In the genomic region with DNA sequence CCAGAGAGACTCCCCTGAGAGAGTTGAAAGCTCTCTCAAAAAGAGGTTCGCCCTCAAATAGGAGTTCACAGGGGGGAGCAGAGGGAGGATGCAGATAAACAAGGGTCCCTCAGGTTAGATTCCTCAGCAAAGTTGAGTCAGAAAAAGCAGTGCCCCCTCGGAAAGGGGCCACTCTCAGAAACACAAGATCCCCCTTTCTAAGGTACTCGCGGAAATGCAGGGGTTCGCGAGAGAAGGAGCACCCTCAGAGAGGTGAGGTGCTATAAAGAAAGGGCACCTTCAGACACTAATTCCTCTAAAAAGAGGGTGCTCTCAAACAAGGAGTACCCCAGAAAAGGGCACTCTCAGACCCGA, we compare ENCODE assay signal across 9 mouse cellular contexts. TPM values are rescaled to one million over a fixed set of nuclear protein-coding genes. Genes with fewer than 3 reads are reported as not detected.
DNase-seq lines count a peak whose midpoint lies in the region; ATAC-seq lines count a peak whose summit lies in the region.
"Had no signal": no experiment of that assay in that cellular context is flagged by ENCODE, and none has a peak within 500 bp of the region (broad histone marks: within the 10 kb centered on the region; RNA-seq: fewer than 3 reads in every experiment).

No protein-coding gene starts in this region.

- H3K27me3 ChIP-seq in kidney, embryonic 14.5 days (ENCODE audit: control insufficient read depth, insufficient read depth, low read length): no peaks in the 10 kb centered on the region
- H3K27me3 ChIP-seq in hindbrain, embryonic 10.5 days (ENCODE audit: insufficient read depth, poor library complexity, severe bottlenecking): no peaks in the 10 kb centered on the region
- no peaks in the 10 kb centered on the region for H3K27me3 ChIP-seq in midbrain, embryonic 11.5 days (ENCODE audit: control insufficient read depth, insufficient read depth, low read length)

- peaks cover 4% of the 10 kb centered on the region; the same call in 1 of the 2 replicates for H3K4me1 ChIP-seq in kidney, embryonic 14.5 days (ENCODE audit: control insufficient read depth, insufficient read depth, low read length)
- H3K4me1 ChIP-seq in hindbrain, embryonic 10.5 days (replicated peaks): peaks cover 31% of the 10 kb centered on the region
- H3K4me1 ChIP-seq in midbrain, embryonic 11.5 days (ENCODE audit: control insufficient read depth, insufficient read depth, low read length): peaks cover 11% of the 10 kb centered on the region

- H3K9me3 ChIP-seq in kidney, embryonic 14.5 days (ENCODE audit: control insufficient read depth, low read length): no peaks in the 10 kb centered on the region
- no peaks in the 10 kb centered on the region for H3K9me3 ChIP-seq in hindbrain, embryonic 10.5 days
- H3K9me3 ChIP-seq in midbrain, embryonic 11.5 days (ENCODE audit: control insufficient read depth, low read length): no peaks in the 10 kb centered on the region

- H3K4me2 ChIP-seq in kidney, embryonic 14.5 days (replicated peaks; ENCODE audit: low read depth, low read length): peak overlapping the region; percentile 88
- peak overlapping the region; percentile 93 for H3K4me2 ChIP-seq in midbrain, embryonic 11.5 days

- peak overlapping the region; percentile 83 for H3K9ac ChIP-seq in kidney, embryonic 14.5 days (ENCODE audit: low read depth, low read length)
- peak overlapping the region; percentile 79 for H3K9ac ChIP-seq in midbrain, embryonic 11.5 days (ENCODE audit: low read length)

- ATAC-seq in kidney, embryonic 14.5 days (ENCODE audit: low FRiP score, low TSS enrichment): no peak
- no peak for ATAC-seq in midbrain, embryonic 11.5 days (ENCODE audit: low FRiP score)
- ATAC-seq in CD4-positive, CD25-positive, alpha-beta regulatory T cell, adult 4 months: no peak

- whole genome bisulfite sequencing in kidney, embryonic 14.5 days: 0% methylated on average over 7 of the region's 7 CpGs
- WGBS in hindbrain, embryonic 10.5 days: 0% methylated on average over 7 of the region's 7 CpGs
- 0% methylated on average over 7 of the region's 7 CpGs for WGBS in midbrain, embryonic 11.5 days

- no peaks in the 10 kb centered on the region; the same call in 1 of the 2 replicates for H3K36me3 ChIP-seq in kidney, embryonic 14.5 days (ENCODE audit: control insufficient read depth, insufficient read depth, low read length)
- peaks cover 15% of the 10 kb centered on the region for H3K36me3 ChIP-seq in hindbrain, embryonic 10.5 days
- no peaks in the 10 kb centered on the region for H3K36me3 ChIP-seq in midbrain, embryonic 11.5 days (ENCODE audit: control insufficient read depth, insufficient read depth, low read length)

- no peak for DNase-seq in kidney, postnatal 36 days
- peak; percentile 12 for DNase-seq in Muller cell, postnatal 12 days (ENCODE audit: inconsistent ontology term)
- DNase-seq in hindbrain, embryonic 10.5 days (ENCODE audit: low spot score): no peak
- DNase-seq in midbrain, embryonic 11.5 days (ENCODE audit: low spot score, missing footprints): no peak
- no peak for DNase-seq in left cerebral cortex, adult 18-20 months (ENCODE audit: low spot score in 2 of 2)
- DNase-seq in cerebellum, postnatal 14 days: no peak
- DNase-seq: thymus, postnatal 25 days had no signal

- peak overlapping the region; percentile 87; the same call in 1 of the 2 replicates for H3K27ac ChIP-seq in kidney, embryonic 14.5 days (ENCODE audit: low read depth, low read length)
- H3K27ac ChIP-seq in hindbrain, embryonic 10.5 days: peak overlapping the region; percentile 92
- peak overlapping the region; percentile 86 for H3K27ac ChIP-seq in midbrain, embryonic 11.5 days (ENCODE audit: low read depth, low read length)

- H3K4me3 ChIP-seq in kidney, embryonic 14.5 days (ENCODE audit: low read length): peak overlapping the region; percentile 79
- peak overlapping the region; percentile 83 for H3K4me3 ChIP-seq in hindbrain, embryonic 10.5 days
- H3K4me3 ChIP-seq in midbrain, embryonic 11.5 days (ENCODE audit: low read depth, low read length): peak overlapping the region; percentile 90

RNA-seq across cellular contexts. Expression of a gene that starts 0.8 kb away (rescaled TPM):
- polyA plus RNA-seq in kidney, embryonic 14.5 days (2014; fragmentation: Nextera tagmentation; extraction: Ambion mirVana): 42.1 and 59.0 TPM in 2 replicates
- 46.9 and 50.3 TPM in 2 replicates for polyA plus RNA-seq in hindbrain, embryonic 10.5 days (2016; fragmentation: Nextera tagmentation; extraction: Ambion mirVana)
- polyA plus RNA-seq in midbrain, embryonic 11.5 days (2014; fragmentation: Nextera tagmentation; extraction: Ambion mirVana): 52.7 and 65.2 TPM in 2 replicates
- polyA plus RNA-seq in CD4-positive, CD25-positive, alpha-beta regulatory T cell, adult 4 months (2017; shearing (Covaris generic)): 10 to 100 TPM; 17.4 to 21.6 TPM
- 10 to 100 TPM; 28.7 TPM for total RNA-seq in left cerebral cortex, adult 18-20 months (2021)

RNA-seq across cellular contexts. Expression of a gene that starts 47.1 kb away (rescaled TPM):
- 36.2 and 58.4 TPM in 2 replicates for polyA plus RNA-seq in kidney, embryonic 14.5 days (2014; fragmentation: Nextera tagmentation; extraction: Ambion mirVana)
- 62.6 and 66.8 TPM in 2 replicates for polyA plus RNA-seq in hindbrain, embryonic 10.5 days (2016; fragmentation: Nextera tagmentation; extraction: Ambion mirVana)
- 46.2 and 49.3 TPM in 2 replicates for polyA plus RNA-seq in midbrain, embryonic 11.5 days (2014; fragmentation: Nextera tagmentation; extraction: Ambion mirVana)
- polyA plus RNA-seq in CD4-positive, CD25-positive, alpha-beta regulatory T cell, adult 4 months (2017; shearing (Covaris generic)): 10 to 100 TPM; 43.3 to 70.0 TPM
- total RNA-seq in left cerebral cortex, adult 18-20 months (2021): 10 to 100 TPM; 67.6 to 69.9 TPM

RNA-seq across cellular contexts. Expression of a gene that starts 47.2 kb away (rescaled TPM):
- 33.7 and 38.1 TPM in 2 replicates for polyA plus RNA-seq in kidney, embryonic 14.5 days (2014; fragmentation: Nextera tagmentation; extraction: Ambion mirVana)
- 51.3 and 54.2 TPM in 2 replicates for polyA plus RNA-seq in hindbrain, embryonic 10.5 days (2016; fragmentation: Nextera tagmentation; extraction: Ambion mirVana)
- 33.3 and 35.3 TPM in 2 replicates for polyA plus RNA-seq in midbrain, embryonic 11.5 days (2014; fragmentation: Nextera tagmentation; extraction: Ambion mirVana)
- 10 to 100 TPM; 51.1 to 80.3 TPM for polyA plus RNA-seq in CD4-positive, CD25-positive, alpha-beta regulatory T cell, adult 4 months (2017; shearing (Covaris generic))
- 10 to 100 TPM; 46.8 to 47.1 TPM for total RNA-seq in left cerebral cortex, adult 18-20 months (2021)
